Mouse (Mus musculus) forebrain, postnatal 0 days (tissue): ENCODE results near the gene Syce2. TPM values are rescaled to one million over a fixed set of nuclear protein-coding genes. Genes with fewer than 3 reads are reported as not detected.

Experiments
- ATAC-seq: fragments of 200-750 bp; cut with Nextera tagmentation; 2 replicates; pipeline ENCODE4 v1.8.0; 2017; ENCODE audit warnings: mild to moderate bottlenecking, moderate library complexity
- DNase-seq: peaks from one replicate; pipeline ENCODE4 v3.0.0-alpha.2; 2015
- H3K27ac ChIP-seq: fragments of 300-500 bp; sonication (generic); 2 replicates; pipeline ENCODE4 v1.5.1; 2014; ENCODE audit warnings: low read depth, mild to moderate bottlenecking, antibody characterized with exemption, low read length, moderate library complexity, mixed read lengths
- H3K27me3 ChIP-seq: fragments of 300-500 bp; sonication (generic); 2 replicates; pipeline ENCODE4 v1.6.1; 2014; ENCODE audit warnings: mild to moderate bottlenecking, low read length, mixed read lengths; ENCODE audit not compliant: insufficient read depth
- H3K36me3 ChIP-seq: fragments of 300-500 bp; sonication (generic); 2 replicates; pipeline ENCODE4 v1.6.1; 2014; ENCODE audit warnings: mild to moderate bottlenecking, moderate library complexity; ENCODE audit not compliant: insufficient read depth
- H3K4me1 ChIP-seq: fragments of 300-500 bp; sonication (generic); 2 replicates; pipeline ENCODE4 v1.6.1; 2014; ENCODE audit warnings: antibody characterized with exemption; ENCODE audit not compliant: insufficient read depth
- H3K4me2 ChIP-seq: fragments of 300-500 bp; sonication (generic); 2 replicates; pipeline ENCODE4 v1.6.1; 2014; ENCODE audit warnings: low read depth, mild to moderate bottlenecking, moderate library complexity
- H3K4me3 ChIP-seq: fragments of 300-500 bp; sonication (generic); 2 replicates; pipeline ENCODE4 v1.5.1; 2014; ENCODE audit warnings: low read depth, low read length, mixed read lengths
- H3K9ac ChIP-seq: fragments of 300-500 bp; sonication (generic); 2 replicates; pipeline ENCODE4 v1.6.1; 2014; ENCODE audit warnings: mild to moderate bottlenecking
- H3K9me3 ChIP-seq: fragments of 300-500 bp; sonication (generic); 2 replicates; pipeline ENCODE4 v1.6.1; 2016; ENCODE audit warnings: low read length
- CTCF ChIP-seq: sonication (generic); IDR thresholded peaks from 2 replicates; pipeline ENCODE4 v1.5.1; 2016; ENCODE audit warnings: antibody characterized with exemption, control low read depth, low read depth
- WGBS: fragments of 180-500 bp; shearing (Covaris S2); extraction: QIAGEN DNeasy Blood & Tissue Kit; methylation state at CpG from one replicate; pipeline ENCODE4 v1.1.7; 2014; 5-methylcytosine and 5-hydroxymethylcytosine counted together
- polyA plus RNA-seq: library from polyadenylated mRNA; unstranded; fragments of >200 nt; fragmentation: Nextera tagmentation; extraction: Ambion mirVana; gene quantifications from 2 replicates; pipeline ENCODE4 v1.2.1, GENCODE M21; 2015
- total RNA-seq: library from RNA; depleted of rRNA; stranded (reverse); fragments of >200 nt; gene quantifications from 2 replicates; pipeline ENCODE4 v1.2.3, GENCODE M21; 2014

The Syce2 gene
- total and polyA plus RNA-seq, 2 experiments from 2014 or later = 27.5 to 77.9 TPM

DNA sequence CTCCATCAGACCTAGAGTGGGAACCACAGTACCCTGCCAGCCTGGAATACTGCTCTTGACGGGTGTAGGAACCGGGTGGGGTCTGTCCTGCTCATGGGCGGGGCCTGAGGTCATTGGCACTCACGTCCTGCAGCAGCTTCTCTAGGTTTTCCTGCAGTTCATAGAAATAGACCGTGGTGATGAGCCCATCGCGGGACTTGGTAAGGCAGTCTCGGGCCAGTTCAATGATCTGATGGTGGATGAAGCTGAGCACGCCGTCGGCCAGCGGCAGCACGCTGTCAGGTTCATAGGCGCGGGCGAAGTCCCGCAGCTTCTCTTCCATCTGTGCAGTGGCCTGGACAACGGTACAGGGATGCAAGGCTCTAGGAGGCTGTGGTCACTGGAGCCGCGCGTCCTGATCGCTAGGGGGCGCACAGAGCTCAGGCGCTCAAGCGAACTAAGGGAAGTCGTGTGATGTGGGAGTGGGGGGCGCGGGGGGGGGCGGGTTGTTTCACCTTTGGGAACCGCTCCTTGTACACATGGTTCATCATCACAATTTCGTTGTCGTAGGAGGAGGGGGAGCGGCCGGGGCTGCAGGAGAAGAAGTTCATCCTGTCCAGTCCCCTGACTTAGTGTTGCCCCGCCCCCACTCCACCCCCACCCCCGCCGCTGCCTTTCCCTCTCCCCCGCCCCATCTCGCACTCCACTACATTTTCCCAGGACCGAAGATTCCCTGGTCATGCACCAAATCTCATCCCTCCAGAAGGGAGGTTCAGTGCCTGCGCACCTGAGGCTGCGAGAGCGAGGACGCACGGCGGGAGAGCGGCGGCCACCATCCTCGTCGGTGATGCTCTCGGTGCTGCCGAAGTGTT is 56.8 kb downstream of the Syce2 start:
- Histone ChIP-seq H3K4me2 (peak overlapping the region; percentile 39), H3K9me3 (no peaks in the 10 kb centered on the region), H3K4me3 (peak overlapping the region; percentile 14; the same call in 1 of the 2 replicates), H3K4me1 (no peaks in the 10 kb centered on the region), H3K36me3 (peaks cover 62% of the 10 kb centered on the region), H3K27ac (no peak overlapping the region), H3K9ac (0 out of 2 replicates have a peak overlapping the region, but pooled peaks have one; percentile 6), H3K27me3 (no peaks in the 10 kb centered on the region)
- WGBS = 6% methylated on average over 46 of the region's 52 CpGs
- TF ChIP-seq CTCF = peak; percentile 85
- peak; percentile 89 for ATAC-seq
- peak; percentile 81 for DNase-seq

DNA sequence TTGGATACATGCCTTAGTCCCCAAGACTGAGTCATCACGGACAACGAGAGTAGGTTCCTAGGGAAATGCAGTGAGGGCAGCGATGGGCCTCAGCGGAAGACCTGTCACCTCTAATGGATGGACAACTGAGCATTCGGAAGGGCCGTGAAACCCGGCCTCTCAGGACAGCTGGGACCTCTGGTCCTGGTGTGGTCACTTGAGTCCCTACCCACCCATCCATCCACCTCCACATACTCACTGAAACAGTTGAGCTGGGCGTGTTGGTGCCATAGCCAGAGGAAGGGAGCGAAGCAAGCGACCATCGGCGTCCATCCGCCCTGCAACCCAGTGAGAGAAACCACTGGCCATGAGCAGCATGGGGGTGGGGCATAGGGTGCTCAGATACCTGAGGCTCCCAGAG is 58.7 kb downstream of the Syce2 start:
- Histone ChIP-seq H3K36me3 (peaks cover 46% of the 10 kb centered on the region), H3K4me3 (no peak overlapping the region)
- 91% methylated on average over 13 of the region's 13 CpGs for WGBS

DNA sequence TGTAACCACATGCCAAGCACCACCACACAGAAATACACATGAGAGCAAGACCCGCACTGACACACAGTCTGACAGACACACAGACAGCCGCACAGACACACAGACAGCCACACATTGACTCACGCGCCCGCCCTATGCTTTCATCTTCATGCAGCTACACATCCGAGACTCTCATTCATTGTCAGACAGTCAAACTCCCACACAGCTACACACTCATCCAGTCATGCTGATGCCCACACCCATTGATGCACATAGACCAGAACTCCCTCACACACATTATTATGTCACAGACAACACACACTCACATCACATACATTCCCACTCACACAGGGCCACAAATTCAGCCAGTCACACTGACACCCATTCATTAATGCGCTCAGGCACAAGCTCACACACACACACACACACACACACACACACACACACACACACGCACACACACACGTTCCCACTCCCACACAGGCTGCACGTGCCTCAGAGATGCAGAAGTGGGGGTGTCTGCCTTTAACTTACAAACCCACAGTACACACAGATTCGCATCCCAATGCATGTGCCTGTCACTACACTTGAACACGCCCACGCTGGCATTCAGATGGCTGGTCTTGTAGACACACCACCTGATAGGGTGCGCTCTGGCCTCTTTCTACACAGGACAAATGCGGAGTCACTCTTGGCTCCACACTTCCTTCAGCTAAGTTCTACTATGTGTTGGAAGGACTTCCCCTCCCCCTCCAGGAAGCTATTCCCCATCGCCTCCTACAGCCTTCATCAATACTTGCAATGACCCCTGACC is 62.1 kb downstream of the Syce2 start:
- no peak for ATAC-seq
- Histone ChIP-seq H3K9me3 (no peaks in the 10 kb centered on the region), H3K4me3 (peak overlapping the region; percentile 78; the same call in 1 of the 2 replicates), H3K36me3 (peaks cover 23% of the 10 kb centered on the region), H3K27me3 (no peaks in the 10 kb centered on the region), H3K4me1 (peaks cover 14% of the 10 kb centered on the region), H3K4me2 (peak overlapping the region; percentile 87), H3K27ac (no peak overlapping the region), H3K9ac (no peak overlapping the region)
- no peak for TF ChIP-seq CTCF
- WGBS = 79% methylated on average over 16 of the region's 16 CpGs
- no peak for DNase-seq

More for the DNA sequence above, 58.7 kb downstream of the Syce2 start:
- H3K27me3 ChIP-seq = no peaks in the 10 kb centered on the region
- H3K9ac ChIP-seq = no peak overlapping the region
- no peak overlapping the region for H3K27ac ChIP-seq
- H3K4me2 ChIP-seq = no peak overlapping the region
- peaks cover 8% of the 10 kb centered on the region for H3K4me1 ChIP-seq
- DNase-seq = no peak
- no peak for TF ChIP-seq CTCF
- no peaks in the 10 kb centered on the region for H3K9me3 ChIP-seq
- no peak for ATAC-seq

DNA sequence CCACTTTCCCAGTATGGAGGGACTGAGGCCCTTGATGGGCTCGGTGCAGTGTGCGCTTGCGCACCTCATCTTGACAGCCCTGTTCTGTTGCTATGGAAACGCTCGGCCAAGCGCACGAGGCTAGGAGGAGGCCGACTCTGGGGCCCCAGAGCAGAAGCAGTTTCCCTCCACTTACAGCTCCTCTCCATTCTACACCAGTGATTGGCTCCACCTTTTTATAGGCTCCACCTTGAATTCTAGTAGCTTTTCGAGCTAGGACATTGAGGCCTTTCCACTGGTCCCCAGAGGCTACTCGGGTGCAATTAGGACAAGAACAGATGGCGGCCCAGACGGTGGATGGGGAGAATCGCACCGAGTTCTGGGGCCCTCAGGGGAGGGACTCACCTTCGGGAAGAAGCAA is 62.9 kb downstream of the Syce2 start:
- Histone ChIP-seq H3K27ac (no peak overlapping the region), H3K27me3 (no peaks in the 10 kb centered on the region), H3K9me3 (no peaks in the 10 kb centered on the region), H3K4me1 (peaks cover 14% of the 10 kb centered on the region), H3K4me3 (peak overlapping the region; percentile 78), H3K36me3 (peaks cover 23% of the 10 kb centered on the region), H3K4me2 (peak overlapping the region; percentile 87), H3K9ac (peak overlapping the region; percentile 96)
- ATAC-seq (peak; percentile 63), DNase-seq (peak; percentile 82)
- 2% methylated on average over 15 of the region's 15 CpGs for WGBS
- no peak for TF ChIP-seq CTCF

DNA sequence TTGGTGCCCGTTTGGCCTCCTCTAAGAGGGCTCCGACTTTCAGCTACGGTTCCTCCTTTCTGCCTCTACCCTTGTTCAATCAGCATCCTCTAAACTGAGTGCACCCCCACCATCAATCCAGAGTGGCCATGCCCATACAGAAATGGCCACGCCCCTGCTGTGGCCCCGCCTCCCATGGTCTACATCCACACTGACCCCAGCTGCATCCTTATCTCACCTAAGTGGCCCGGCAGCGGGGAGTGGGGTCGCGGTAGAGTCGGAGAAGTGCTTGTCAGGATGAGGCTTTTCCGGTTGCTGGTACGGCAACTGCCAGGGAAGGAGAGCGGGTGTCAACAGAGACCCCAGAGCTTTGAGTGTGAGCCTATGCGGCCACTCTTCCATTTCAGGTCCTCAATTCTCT is 63.6 kb downstream of the Syce2 start:
- Histone ChIP-seq H3K27ac (peak overlapping the region; percentile 95), H3K36me3 (peaks cover 17% of the 10 kb centered on the region), H3K27me3 (no peaks in the 10 kb centered on the region), H3K4me1 (peaks cover 14% of the 10 kb centered on the region), H3K9me3 (no peaks in the 10 kb centered on the region), H3K4me2 (peak overlapping the region; percentile 87), H3K4me3 (peak overlapping the region; percentile 78), H3K9ac (peak overlapping the region; percentile 96)
- 9% methylated on average over 14 of the region's 14 CpGs for WGBS
- TF ChIP-seq CTCF = no peak
- DNase-seq (no peak), ATAC-seq (no peak)

DNA sequence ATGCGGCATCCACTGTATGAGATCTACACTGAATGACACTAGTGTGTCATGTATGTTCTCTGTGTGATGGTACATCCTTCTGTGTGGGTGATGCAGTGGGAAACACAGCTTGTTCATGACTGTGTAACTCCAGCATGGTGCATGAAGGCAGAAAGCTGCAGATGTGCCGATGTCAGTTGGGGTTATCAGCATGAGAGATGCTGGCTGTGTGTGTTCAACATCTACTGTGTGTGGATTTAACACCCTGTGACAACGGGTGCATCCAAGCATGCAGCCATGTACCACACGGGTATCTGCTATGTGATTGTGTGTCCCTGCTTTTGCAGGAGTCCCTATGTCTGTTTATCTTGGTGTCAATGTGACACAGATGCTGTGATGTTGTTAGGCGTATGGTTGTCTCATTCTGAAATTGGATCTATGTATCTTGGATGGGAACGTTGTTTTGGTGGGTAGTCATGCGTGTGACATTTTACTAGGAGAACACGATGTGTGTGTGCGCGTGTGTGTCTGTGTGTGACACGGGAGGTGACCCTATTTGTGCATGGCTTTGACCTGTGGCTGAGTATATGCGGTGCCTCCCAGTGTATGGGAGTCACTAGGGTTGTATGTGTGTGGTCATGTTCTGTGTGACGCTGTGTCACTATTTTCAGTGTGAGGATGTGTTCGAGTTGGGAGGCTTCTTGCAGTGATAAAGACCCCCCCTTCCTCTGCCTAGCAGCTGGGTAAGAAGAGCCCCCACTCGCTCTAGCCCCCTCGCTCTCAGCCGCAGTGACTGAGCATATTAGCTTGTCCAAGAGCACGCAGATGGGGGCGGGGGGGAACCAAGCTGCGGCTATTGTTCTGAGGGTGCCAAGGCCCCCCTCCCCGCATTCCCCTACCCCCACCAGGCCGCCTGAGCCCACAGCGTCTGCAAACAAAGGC is 64.4 kb downstream of the Syce2 start:
- Histone ChIP-seq H3K27ac (peak overlapping the region; percentile 95), H3K9me3 (no peaks in the 10 kb centered on the region), H3K27me3 (no peaks in the 10 kb centered on the region), H3K4me1 (peaks cover 14% of the 10 kb centered on the region), H3K4me3 (peak overlapping the region; percentile 78), H3K36me3 (peaks cover 13% of the 10 kb centered on the region), H3K9ac (peak overlapping the region; percentile 96), H3K4me2 (peak overlapping the region; percentile 87)
- TF ChIP-seq CTCF = no peak
- ATAC-seq (peak; percentile 55), DNase-seq (peak; percentile 71)
- 14% methylated on average over 23 of the region's 23 CpGs for WGBS
